Mouse (Mus musculus): Measurements from ENCODE around the gene Trim14.

The Trim14 gene

GRCm38 (mm10) chr4:46562037-46562436 lies 26.1 kb upstream of the Trim14 start:
- DNase-seq (ENCODE audit: low spot score): no peak

GRCm38 (mm10) chr4:46560069-46560705 lies 24.2 kb upstream of the Trim14 start:
- no peak for DNase-seq (ENCODE audit: low spot score)

GRCm38 (mm10) chr4:46558672-46559667 lies 23.0 kb upstream of the Trim14 start:
- no peak for DNase-seq (ENCODE audit: low spot score)

GRCm38 (mm10) chr4:46556933-46557332 lies 21.0 kb upstream of the Trim14 start:
- no peak for DNase-seq (ENCODE audit: low spot score)

GRCm38 (mm10) chr4:46555762-46556161 lies 19.8 kb upstream of the Trim14 start:
- no peak for DNase-seq (ENCODE audit: low spot score)

GRCm38 (mm10) chr4:46554295-46555069 lies 18.5 kb upstream of the Trim14 start:
- no peak for DNase-seq (ENCODE audit: low spot score)

DNA sequence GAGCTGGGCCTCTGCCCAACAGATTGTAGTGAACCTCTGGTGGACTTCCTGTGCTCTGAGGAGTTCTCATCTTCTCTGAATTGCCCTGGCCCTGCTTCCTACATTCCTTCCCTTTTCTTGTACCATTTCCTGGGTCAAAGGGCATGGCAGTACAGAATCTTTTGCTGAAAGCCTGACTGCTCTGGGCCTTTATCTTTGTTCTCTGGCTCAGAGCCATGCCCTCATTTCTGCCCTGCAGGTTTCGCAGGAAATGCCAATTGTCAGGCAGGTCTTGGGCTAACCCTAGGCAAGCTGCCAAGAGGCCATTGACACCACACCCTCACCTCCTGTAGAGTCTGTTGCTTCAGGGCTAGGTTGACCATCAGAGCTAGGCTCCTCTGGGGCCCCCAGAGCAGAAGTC lies 17.9 kb upstream of the Trim14 start:
- DNase-seq (ENCODE audit: low spot score): no peak

DNA sequence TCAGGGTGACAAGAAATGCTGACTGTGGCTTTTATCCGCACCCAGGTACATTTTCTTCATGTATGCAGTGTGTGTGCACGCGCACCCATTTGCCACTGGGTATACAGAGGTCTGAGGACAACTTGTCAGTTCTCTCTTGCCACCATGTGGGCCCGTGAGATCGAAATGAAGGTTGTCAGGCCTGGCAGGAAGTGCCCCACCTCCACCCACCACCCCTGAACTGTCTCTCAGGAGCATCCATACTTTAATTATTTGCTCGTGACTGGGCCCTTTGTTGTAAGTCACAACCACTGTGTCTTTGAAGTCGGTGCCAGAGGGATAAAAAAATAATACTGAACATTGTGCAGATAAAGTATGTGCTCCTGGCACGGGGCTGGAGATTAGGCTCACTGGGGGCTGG lies 14.5 kb upstream of the Trim14 start:
- DNase-seq (ENCODE audit: low spot score): no peak

DNA sequence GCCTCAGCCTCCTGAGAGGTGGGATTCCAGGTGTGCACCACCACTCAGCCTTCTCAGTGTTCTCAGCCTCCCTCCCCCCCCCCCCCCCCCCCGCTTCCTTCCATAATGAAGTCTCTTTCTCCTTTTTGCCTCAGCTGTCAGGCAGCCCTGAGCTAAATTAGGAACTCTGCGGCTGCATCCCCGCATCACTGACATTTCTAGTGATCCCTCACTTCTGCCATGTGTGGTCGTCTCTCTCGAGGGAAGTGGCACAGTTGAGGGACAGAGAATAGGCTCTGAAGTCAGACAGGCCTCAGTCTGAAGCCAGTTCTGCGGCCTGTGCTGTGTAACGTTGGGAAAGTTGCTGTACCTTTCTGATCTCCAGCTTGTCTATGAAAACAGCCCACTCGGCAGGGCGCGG lies 14.0 kb upstream of the Trim14 start:
- DNase-seq (ENCODE audit: low spot score): no peak

DNA sequence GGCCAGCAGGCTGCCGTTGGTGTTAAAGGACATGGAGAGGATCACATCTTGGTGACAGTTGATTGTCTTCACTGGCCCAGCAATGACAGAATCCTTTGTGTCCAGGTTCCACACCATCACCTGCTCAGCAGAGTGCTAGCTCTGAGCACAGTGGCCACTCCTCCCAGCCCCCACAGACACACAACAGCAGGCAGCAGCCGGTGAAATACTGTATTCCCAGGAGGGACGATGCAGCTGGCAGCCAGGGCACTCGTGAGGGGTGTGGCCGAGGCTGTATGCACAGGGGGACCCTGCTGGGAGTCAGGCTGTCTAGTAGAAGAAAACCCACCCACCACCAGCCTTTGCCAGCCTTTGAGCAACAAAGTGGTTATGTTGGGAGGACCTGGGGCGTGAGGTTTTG lies 10.8 kb upstream of the Trim14 start:
- no peak for DNase-seq (ENCODE audit: low spot score)

DNA sequence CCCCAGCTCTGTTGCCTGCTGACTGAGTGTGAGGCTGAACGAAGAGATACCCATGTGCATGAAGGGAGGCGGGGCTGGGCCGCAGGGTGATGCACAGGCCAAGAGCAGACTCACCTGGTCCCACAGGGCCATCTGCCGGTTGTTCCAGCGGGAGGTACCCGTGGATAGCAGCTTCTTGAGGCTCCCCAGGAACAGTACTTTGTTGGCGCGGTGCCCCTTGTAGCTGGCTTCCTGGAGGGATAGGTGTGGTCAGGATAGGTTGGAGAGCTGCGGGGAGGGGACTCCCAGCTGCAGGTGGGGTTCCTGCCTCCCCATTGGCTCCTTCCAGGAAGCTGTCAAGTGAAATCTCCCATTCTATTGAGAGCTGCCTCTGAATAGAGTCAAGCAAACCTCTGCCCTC lies 9.6 kb upstream of the Trim14 start:
- DNase-seq (ENCODE audit: low spot score): no peak

DNA sequence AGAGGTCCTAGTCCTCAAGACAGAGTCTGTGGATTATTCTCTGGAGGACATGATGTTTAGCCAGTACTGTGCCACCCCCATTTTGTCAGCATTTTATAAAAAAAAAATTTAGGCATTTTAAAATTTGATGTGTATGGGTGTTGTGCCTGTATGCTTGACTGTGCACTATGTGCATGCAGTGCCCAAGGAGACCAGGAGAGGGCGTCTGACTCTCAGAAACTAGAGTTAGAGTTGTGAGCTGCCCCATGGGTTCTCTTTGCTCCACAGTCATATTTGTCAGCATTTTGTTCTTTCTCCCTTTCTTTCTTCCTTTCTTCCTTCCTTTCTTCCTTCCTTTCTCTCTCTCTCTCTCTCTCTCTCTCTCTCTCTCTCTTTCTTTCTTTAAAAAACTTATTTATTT lies 8.4 kb upstream of the Trim14 start:
- DNase-seq (ENCODE audit: low spot score): peak; percentile 34

GRCm38 (mm10) chr4:46543366-46544050 lies 7.6 kb upstream of the Trim14 start:
- DNase-seq (ENCODE audit: low spot score): no peak

GRCm38 (mm10) chr4:46541707-46542106 lies 5.8 kb upstream of the Trim14 start:
- DNase-seq (ENCODE audit: low spot score): no peak

- DNase-seq (ENCODE audit: low spot score): no peak
Observed at GRCm38 (mm10) chr4:46539167-46539566, 3.2 kb upstream of the Trim14 start.

DNA sequence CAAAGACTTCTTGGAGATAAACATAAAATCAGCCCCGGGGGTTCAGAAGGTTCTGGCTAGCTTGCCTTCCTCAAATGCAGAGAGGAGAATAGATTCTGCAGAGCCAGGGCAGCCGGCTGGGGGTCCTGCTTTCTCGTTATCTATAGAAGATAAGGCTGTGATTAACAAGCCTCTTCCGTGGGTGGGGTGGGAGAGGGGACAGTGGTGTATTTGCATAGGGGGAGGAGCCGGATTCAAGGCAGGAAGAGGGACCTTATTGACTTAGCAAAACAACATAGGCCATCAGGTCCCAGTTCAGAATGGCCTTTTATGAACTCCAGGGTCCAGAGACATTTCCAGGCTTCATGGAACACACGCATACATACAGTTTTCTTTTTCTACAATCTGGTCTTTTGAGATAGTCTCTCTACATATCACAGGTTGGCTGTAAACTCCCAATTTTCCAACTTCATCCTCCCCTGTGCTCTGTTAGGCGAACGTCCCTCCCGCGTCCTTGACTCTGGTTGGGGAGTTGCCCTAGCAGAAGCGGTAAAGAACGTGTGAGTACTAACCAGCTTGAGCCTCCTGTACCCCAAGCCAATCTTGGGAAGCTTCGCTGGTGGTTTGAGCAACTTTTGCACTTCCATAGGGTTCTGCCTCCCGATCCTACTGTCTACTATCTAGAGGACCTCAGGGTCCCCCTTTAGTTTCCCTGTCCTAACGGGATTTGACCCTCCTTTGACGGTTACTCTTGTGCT lies 679 bp downstream of the Trim14 start:
- peak; percentile 56 for DNase-seq (ENCODE audit: low spot score)

DNA sequence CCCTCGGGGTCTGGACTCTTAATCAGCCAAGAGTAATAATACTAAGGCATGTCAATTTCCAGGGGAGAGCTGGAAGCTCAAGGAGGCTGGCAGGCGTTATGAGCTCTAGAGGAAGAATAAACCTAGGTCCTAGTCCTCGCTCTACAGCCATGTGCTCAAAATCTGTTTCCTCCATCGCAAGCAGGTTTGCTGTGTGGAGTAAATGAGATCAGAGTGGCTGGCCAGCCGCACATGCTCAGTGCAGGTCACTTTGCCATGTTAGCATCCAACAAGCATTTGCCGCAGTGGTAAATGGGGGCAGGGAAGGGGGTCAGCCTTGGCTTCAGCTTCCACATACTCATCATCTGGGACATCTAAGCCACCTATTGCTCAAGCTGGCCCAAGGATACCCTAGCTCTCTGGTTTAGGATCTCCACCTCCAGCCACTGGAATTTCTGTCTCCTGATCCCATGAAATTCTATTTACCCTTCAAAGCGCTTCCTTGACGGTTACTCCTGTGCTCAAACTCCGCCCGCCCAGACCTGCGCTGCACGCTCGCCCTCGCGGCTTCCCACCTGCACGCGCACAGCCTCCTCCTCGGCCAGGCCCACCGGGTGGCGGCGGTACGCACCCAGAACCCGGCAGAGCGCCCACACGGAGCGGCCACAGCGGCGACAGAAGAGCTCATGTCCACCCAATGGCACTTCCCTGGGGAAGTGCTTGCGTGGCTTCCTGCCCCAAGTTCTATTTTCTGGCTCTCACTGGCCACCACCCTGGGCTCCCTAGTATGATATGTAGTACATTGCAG lies 1.8 kb downstream of the Trim14 start:
- no peak for DNase-seq (ENCODE audit: low spot score)

DNA sequence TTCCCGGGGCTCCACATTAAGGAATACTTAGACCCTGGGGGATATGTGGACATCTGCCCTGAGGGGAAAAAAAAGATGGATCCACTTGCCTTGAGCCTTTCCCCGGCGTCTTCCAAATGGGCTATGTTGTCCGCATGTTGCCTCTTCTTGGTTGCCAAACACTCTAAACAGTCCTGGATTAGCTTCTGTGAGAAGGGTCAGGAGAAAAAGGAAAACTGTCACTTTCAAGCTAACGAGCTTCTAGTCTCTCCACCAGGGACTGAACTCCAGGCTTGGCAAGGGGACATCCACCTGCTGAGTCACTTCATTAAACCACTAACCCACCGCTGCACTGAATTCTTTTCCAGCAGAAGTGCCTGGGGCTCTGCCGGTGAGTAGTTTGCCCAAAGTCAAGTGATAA lies 3.0 kb downstream of the Trim14 start:
- no peak for DNase-seq (ENCODE audit: low spot score)

GRCm38 (mm10) chr4:46532511-46532910 lies 3.4 kb downstream of the Trim14 start:
- DNase-seq (ENCODE audit: low spot score): no peak

DNA sequence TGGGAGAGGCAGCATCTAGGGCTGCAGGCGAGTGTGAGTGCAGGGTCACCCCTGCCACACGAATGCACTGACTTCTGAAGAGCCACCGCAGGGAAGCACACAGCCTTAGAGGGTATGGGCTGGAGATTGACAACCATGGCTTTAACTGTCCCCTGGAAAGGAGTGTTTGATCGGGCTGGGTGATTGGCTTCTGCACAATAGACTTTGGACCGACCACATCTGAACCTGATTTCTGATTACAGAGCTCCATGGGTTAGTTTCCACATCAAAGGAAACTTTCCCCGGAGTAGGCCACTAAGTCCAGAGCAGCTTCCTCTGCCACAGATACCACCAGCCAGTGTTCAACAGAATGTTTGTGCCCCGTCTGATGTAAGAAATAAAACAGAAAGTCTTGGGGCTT lies 6.2 kb downstream of the Trim14 start:
- no peak for DNase-seq (ENCODE audit: low spot score)

- DNase-seq (ENCODE audit: low spot score): no peak
Observed at GRCm38 (mm10) chr4:46527558-46527926, 8.4 kb downstream of the Trim14 start.

Measured in T-cell, adult 2 months (primary cell).